Mouse (Mus musculus) ES-CJ7 (cell line): ENCODE data around the gene Dazap2.
"Not testable (repeated sequence)": the region's sequence is repeated elsewhere in the genome, so short reads cannot be mapped to it uniquely, and the experiment has no call there.

Experiments used
- DNase-seq: peaks from one replicate; pipeline ENCODE4 v3.0.0; 2011; ENCODE audit warnings: low read depth, low spot score

The Dazap2 gene

GRCm38 (mm10) chr15:100606677-100607076, 8.5 kb upstream of the Dazap2 start:
- not testable (repeated sequence) for DNase-seq

- DNase-seq: no peak
Measured at GRCm38 (mm10) chr15:100611951-100612350, 3.2 kb upstream of the Dazap2 start.

GRCm38 (mm10) chr15:100612432-100612831, 2.7 kb upstream of the Dazap2 start:
- DNase-seq: peak; percentile 53

- peak; percentile 90 for DNase-seq
Measured at GRCm38 (mm10) chr15:100613584-100613983, 1.6 kb upstream of the Dazap2 start.

GRCm38 (mm10) chr15:100614218-100614995, 742 bp upstream of the Dazap2 start:
- DNase-seq: no peak

GRCm38 (mm10) chr15:100615825-100616220, 674 bp downstream of the Dazap2 start:
- DNase-seq: peak; percentile 90

GRCm38 (mm10) chr15:100616221-100616620, 1.1 kb downstream of the Dazap2 start:
- DNase-seq: no peak

- no peak for DNase-seq
Measured at GRCm38 (mm10) chr15:100619200-100619599, 4.1 kb downstream of the Dazap2 start.

- DNase-seq: not testable (repeated sequence)
Measured at GRCm38 (mm10) chr15:100621671-100622070, 6.5 kb downstream of the Dazap2 start.

- no peak for DNase-seq
Measured at GRCm38 (mm10) chr15:100622164-100622563, 7.0 kb downstream of the Dazap2 start.

- DNase-seq: no peak
Measured at GRCm38 (mm10) chr15:100623754-100624153, 8.6 kb downstream of the Dazap2 start.

GRCm38 (mm10) chr15:100624435-100624834, 9.3 kb downstream of the Dazap2 start:
- no peak for DNase-seq

GRCm38 (mm10) chr15:100627287-100627686, 12.1 kb downstream of the Dazap2 start:
- peak; percentile 75 for DNase-seq

- peak; percentile 86 for DNase-seq
Measured at GRCm38 (mm10) chr15:100627774-100628370, 12.7 kb downstream of the Dazap2 start.

GRCm38 (mm10) chr15:100628797-100629196, 13.6 kb downstream of the Dazap2 start:
- DNase-seq: peak; percentile 45

- peak; percentile 57 for DNase-seq
Measured at GRCm38 (mm10) chr15:100630126-100630525, 15.0 kb downstream of the Dazap2 start.

- DNase-seq: no peak
Measured at GRCm38 (mm10) chr15:100631454-100632170, 16.5 kb downstream of the Dazap2 start.

GRCm38 (mm10) chr15:100632323-100632722, 17.2 kb downstream of the Dazap2 start:
- no peak for DNase-seq

- DNase-seq: no peak
Measured at GRCm38 (mm10) chr15:100633341-100633740, 18.2 kb downstream of the Dazap2 start.

- DNase-seq: peak; percentile 57
Measured at GRCm38 (mm10) chr15:100635239-100635638, 20.1 kb downstream of the Dazap2 start.

GRCm38 (mm10) chr15:100635851-100636645, 20.9 kb downstream of the Dazap2 start:
- no peak for DNase-seq
